Mouse (Mus musculus) T-helper 17 cell (primary cell): Measurements from ENCODE around the gene Hbb-bs.
"Not testable (repeated sequence)": the region's sequence is repeated elsewhere in the genome, so short reads cannot be mapped to it uniquely, and the experiment has no call there.

ENCODE experiments used
- in situ Hi-C, 2 experiments: fragments of 300-600 bp; cut with MboI, MseI; formaldehyde crosslinking; loops; 1 replicate in 1 of 2; 2 replicates in 1 of 2; pipeline ENCODE4 v1.15.1; 2025; ENCODE audit warnings: high pct_unique_total_duplicates in 2 of 2

Hbb-bs gene

DNA sequence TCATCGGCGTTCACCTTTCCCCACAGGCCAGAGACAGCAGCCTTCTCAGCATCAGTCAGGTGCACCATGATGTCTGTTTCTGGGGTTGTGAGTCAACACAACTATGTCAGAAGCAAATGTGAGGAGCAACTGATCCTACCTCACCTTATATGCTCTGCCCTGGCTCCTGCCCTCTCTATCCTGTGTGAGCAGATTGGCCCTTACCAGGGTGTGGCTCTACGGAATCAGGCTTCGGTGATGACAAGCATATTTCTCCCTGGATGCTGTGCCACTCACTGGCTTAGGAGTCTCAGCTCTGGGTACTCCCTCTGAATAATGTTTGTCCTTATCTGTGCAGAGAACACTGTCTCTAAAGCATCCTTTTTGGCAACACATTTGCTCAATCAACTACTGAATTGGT lies at the start of gene Hbb-bs:
Hbb-bs (minus strand) TSS at position 289 of the 400 bp plus-strand sequence.
- in situ Hi-C loops, result no loop called here

DNA sequence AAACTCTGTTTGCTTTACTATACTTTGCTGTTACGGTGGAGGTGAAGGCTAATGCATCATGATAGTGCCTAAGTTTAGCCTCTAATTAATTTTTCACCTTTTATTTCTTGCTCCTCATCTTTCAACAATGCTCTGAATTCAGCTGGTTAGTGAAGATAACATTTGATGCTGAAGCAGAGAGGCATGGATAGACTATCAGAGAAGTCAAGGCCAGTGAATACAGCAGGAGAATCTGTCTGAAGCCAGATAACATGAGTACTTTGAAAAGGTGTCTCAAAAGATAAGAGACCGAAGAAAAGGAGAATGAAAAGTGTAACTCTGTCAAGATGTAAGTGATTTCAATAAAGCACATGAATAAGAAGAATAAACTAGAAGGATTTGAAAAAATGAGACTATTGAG lies 49.2 kb upstream of the Hbb-bs start:
- in situ Hi-C loops, result no loop called here

DNA sequence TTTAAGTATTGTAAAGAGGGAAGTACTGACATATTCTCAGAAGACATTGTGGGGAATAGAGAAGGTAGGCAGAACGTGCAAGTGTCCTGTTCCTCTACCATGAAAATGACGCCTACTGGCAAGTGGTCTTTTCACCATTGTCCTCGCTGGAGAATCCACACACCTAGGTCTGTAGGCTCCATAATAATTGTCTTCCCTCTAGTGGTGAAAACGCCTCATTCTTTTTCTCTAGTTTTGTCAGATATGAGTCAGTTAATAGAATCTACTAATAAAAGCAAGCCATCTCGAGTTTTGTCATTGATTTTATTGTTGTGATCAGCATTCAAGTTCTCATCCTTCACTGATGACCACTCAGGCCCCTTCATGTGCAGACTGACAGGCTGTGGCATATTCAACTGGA lies 46.6 kb upstream of the Hbb-bs start:
- in situ Hi-C loops, result no loop called here

DNA sequence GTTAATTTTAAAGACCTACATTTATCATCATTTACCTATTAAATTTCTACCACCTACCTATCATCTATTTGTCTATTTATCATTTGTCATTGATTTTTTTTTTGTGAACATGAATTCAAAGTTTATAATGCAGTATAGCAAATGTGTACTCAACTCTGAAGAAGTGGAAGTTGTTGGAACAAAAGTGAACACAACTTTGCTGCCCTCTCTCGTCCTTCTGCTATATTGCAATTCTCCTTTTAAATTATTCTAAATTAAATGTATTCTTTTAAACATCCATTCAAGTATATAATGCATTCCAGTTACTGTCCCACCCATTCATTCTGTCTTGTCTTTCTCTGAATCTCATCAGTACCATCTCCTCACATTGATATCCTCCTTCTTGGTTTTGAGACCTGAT lies 45.2 kb upstream of the Hbb-bs start:
- in situ Hi-C loops, result no loop called here

DNA sequence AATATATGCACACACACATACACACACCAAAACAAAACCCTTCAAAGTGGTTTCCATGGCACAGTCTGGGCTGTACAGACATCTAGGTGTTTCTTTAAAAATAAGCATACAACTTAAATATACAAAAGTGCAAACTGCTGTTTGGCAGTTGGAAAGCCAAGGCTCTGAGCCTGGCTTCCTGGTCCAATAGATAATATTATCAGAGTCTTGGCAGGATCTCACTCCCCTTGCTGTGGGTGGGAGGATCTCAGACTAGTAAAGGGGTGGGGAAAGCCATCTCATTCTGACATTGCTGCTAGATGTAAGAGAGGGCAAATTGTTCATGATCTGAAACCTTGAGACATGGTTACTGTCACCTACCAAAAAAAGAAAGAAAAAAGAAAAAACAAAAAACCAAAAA lies 42.8 kb upstream of the Hbb-bs start:
- in situ Hi-C loops, result no loop called here

DNA sequence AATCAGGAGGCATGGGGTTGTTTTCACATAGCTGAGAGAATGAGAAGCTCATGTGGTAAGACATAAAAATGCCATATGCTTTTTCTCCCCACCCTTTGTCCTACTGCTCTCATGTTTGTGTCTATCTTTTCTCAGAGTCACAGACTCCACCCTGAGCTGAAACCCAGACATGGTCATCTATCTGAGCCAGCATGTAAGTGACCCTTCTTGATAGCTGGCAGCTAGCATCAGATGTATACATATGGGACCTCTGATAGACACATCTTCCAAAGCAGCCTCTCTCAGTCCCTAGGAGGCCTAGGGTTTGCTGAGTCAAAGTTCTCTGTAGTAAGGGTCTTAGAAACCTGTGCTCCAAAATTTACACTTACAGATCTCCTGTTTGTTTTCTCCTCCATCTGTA lies 37.8 kb upstream of the Hbb-bs start:
- in situ Hi-C loops, result no loop called here

DNA sequence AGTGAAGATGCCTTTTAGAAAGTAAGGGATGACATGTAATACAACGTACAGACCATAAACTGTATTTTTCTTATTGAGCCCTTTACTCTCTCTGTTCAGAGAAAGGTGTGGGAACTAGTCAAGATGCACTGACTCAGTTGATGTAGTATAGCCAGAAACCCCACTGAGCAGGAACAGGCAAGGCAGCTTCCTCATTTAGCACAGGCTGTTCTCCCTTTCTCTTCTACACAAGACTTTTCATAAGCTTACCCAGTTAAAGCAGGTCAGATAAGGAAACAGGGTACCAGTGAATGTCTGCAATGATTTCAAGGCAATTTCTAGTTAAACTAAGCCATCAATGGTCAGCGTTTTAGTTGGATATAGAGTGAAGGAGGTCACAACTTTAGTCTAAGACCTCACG lies 33.6 kb upstream of the Hbb-bs start:
- in situ Hi-C loops, result no loop called here

DNA sequence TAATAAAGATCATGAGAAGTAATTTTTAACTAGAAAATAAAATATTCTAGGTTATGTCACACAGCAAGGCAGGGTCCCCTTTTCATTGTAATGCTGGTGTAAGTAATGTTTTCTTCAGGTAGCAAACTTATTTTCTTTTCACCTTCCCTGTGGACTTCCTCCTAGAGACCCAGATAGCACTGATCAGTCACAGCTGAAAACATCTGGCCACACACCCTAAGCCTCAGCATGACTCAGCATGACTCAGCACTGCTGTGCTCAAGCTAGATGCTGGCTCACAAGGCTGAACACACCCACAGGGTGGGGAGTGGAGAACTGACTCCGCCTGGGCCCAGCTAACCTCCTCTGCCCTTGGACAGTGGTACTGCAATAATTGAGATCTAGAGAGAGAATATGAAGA lies 33.0 kb upstream of the Hbb-bs start:
- in situ Hi-C loops, result no loop called here

DNA sequence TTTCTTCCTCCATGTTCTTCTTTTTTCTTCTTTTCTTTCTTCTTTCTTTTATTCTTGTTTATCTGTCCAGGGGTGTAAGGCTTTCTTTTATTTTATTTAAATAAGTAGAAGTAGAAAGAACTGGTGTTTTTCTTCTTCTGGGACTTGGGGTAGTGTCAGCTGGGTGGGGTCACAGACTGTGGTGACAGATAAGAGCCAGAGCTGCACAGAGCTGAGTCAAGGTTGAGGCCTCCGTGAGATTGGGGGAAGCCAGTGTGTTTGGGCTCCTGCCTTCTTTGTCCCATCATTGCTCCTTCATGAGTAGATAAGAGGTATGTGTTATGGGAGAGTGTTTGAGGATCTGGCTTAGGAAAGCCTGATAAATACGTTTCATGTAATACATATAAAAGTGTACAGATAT lies 31.2 kb upstream of the Hbb-bs start:
- in situ Hi-C loops, result no loop called here

DNA sequence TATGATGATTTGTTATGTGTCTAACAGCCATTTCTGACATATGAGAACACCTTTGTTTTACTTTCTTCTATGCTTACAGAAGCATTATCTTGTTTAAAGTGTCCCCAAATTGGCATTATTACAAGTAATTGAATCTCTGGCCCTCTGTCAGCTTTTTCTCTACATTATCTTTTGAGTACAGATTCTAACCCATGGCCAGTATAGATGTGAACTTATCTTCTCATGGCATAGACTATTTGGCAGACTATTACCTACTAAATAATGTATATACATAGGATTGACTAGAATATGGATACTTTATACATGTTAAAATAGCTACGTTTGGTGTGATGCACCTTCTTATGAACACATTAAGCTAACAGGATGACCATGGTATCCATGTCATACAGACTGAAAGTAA lies 26.8 kb upstream of the Hbb-bs start:
- in situ Hi-C loops, result no loop called here

DNA sequence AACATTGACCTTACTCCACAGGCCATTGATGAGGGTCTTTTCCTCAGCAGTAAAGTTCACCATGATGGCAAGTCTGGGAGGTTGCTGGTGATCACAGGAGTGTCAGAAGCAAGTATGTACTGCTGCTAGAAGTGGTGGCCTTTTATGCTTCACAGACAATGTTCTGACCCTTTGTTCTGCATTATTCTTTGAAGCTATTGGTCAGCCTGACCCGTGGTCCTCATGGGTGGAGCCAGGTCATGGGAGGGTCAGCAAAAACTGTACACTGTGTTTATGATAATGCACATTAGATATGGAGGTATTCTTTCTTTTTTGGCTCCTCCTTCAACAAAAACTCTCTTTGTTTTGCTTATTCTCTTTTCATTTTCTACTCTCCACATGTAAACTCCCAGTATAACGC lies 25.2 kb upstream of the Hbb-bs start, which contains the start of gene Hbb-y:
Hbb-y (minus strand) TSS at position 127 of the 400 bp plus-strand sequence.
- in situ Hi-C loops, result no loop called here

DNA sequence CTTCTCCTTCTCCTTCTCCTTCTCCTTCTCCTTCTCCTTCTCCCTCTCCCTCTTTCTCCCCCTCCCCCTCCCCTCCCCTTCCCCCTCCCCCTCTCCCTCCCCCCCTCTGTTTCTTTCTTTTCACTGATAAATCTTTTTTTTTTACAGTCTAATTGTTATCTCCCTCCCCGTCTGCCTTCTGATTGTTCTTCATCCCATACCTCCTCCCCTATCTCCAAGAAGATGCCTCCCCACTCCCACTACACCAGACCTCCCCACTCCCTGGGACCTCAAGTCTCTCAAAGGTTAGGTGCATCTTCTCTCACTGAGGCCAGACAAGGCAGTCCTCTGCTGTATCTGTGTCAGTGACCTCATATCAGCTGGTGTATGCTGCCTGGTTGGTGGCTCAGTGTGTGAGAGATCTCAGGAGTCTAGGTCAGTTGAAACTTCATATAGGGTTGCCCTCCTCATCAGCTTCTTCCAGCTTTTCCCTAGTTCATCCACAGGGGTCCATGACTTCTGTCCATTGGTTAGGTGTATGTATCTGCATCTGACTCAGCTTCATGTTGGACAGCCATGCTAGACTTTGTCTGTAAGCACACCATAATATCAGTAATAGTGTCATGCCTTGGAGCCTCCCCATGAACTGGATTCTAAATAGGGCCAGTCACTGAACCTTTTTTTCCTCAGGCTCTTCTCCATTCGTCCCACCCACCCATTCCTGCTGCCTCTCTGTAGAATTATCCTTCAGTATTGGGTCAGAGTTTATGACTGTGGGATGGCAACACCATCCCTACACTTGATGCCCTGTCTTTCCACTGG lies 16.8 kb upstream of the Hbb-bs start:
- in situ Hi-C loops, result no loop called here

DNA sequence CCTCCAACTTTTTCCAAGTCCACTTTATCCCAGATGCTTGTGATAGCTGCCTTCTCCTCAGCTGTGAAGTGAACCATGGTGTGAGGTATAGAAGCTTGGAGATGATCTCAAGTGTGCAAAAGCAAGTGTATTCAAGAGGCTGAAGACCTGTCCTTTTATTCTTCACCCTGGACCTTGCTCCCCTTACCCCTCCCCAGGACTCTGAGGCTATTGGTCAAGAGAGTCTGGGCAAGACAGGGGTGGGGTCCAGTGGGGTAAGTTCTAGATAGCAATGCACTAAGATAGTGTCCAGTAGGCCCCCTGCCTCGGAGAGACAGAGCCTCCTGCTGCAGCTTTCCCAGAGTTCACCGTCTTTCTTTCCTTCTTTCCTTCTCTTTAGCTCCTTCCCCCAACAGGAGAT lies 15.1 kb upstream of the Hbb-bs start, which contains the start of gene Hbb-bh1:
Hbb-bh1 (minus strand) TSS at position 131 of the 400 bp plus-strand sequence.
- in situ Hi-C loops, result no loop called here

DNA sequence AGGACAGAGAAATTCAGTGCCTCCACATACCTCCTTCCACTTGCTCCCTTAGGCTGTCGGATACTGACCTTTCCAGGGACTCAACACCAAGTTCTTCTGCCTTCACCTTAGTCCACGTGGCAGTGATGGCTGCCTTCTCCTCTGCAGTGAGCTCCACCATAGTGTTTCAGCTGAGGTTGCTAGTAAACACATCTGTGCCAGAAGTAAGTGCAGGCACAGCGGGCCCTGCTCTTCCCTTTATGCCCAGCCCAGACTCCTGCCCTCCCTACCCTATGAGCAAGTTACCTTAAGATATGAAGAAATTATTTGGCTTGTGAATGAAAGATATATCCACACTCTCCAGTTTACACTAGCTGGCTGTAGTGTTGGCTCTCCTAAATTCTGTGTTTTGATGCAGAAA lies 12.4 kb upstream of the Hbb-bs start, which contains the start of gene Hbb-bh2:
Hbb-bh2 (minus strand) TSS at position 253 of the 400 bp plus-strand sequence.
- in situ Hi-C loops, result no loop called here

DNA sequence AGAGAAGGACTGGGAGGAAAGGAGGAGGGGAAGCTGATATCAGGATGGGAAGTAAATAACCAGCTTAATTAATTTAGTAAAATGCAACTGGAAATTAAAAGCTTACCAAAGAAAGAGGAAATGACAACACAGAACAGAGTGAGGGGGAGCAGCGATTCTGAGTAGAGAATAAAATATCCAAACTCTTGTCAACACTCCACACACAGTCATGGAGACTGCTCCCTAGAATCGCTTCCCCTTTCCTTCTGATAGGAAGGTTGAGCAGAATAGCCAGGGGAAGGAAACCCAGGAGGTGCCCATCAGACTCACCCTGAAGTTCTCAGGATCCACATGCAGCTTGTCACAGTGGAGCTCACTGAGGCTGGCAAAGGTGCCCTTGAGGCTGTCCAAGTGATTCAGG lies 757 bp downstream of the Hbb-bs start:
- in situ Hi-C loops, result not testable (repeated sequence)

DNA sequence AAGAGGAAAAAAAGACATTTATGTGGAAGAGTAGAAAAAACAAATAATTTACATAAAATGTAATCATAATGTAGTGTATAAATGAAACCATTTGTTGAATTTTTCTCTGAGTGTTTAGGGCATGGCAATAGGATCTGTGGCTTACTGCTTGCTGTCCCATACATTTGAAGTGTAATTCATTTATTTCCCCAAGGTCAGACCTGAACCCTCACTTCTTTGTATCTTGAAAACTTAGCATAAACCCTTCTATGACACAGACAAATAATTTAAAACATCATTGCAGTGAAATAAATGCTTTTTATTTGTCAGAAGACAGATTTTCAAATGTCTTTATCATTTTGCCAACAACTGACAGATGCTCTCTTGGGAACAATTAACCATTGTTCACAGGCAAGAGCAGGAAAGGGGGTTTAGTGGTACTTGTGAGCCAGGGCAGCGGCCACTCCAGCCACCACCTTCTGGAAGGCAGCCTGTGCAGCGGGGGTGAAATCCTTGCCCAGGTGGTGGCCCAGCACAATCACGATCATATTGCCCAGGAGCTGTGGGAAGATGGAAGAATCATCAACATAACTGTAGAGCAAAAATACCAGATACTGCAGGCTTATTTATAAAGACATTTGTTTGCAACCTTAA lies 1.5 kb downstream of the Hbb-bs start:
- in situ Hi-C loops, result no loop called here

DNA sequence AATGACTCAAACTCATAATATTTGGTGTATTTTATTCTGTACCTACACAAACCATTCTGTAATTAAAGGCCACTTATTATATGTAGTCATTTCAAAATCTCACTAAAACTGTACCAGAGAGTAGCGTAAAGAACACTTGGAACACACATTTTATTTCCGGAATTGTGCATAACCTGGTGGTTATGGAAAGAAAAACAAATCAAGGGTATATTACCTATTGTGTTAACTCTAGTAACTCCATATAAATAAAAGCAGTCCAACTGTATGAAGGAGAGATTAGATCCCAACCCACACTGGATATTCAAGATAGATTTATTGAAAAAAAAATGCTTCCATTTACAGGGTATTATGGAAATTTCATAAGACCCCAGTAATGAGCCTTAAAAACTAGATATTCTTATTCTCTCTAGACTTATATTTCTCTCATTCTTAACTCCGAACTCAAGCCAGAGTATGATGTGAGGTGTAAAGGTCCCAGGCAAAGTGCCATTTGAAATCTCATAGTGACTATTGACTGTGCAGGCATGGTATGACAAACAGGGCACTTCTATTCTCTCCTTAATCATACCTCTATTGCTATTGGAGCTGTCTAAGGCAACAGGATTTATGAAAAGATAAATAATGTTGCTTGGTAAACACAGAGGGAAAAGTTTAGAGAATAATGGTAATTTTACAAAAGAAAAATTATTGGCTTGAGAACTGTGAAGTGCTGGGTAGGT lies 2.2 kb downstream of the Hbb-bs start:
- in situ Hi-C loops, result no loop called here

DNA sequence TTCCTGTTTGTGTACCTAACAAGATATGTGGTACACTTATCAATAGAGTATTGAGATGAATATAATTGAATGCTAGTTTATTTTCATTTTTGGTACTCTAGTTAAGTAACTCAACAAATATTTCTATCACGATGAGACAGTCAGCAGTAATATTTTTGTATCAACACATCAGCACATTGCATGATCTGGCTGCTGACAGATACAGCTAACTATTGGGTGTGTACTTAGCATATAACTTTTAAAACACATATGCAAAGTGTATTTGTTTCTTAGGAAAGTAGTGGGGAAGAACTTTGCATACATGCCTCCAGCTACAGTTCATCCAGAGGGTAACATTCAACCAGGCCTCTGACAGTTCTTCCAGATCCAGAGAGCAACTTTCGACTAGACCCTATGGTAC lies 3.3 kb downstream of the Hbb-bs start:
- in situ Hi-C loops, result no loop called here

DNA sequence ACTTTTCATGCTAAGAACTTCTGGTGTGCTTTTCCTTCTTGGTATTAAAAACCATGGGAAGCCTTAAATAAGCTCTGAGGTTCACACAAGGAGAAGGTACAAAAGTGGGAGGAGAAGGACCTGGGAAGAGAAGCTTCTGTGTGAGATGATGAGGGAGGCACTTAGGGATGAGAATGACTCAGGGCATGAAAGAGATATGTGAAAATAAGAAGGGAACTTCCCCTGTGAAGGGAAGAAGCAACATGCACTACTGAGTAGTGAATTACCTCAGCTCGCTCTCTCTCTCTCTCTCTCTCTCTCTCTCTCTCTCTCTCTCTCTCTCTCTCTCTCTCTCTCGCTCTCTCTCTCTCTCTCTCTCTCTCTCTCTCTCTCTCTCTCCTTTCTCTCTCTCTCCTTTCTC lies 12.8 kb downstream of the Hbb-bs start:
- in situ Hi-C loops, result not testable (repeated sequence)

DNA sequence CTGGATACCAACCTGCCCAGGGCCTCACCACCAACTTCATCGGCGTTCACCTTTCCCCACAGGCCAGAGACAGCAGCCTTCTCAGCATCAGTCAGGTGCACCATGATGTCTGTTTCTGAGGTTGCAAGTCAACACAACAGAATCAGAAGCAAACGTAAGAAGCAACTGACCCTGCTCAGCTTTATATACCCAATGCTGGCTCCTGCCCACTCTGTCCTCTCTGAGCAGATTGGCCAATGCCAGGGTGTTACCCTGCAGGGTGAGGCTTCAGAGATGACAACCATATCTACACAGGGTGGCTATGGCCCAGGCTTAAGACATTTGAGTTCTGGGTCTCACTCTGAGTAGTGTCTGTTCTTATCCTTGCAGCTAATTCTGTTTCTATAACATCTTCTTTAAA lies 14.1 kb downstream of the Hbb-bs start, which contains the start of gene Hbb-bt:
Hbb-bt (minus strand) TSS at position 231 of the 400 bp plus-strand sequence.
- in situ Hi-C loops, result no loop called here

DNA sequence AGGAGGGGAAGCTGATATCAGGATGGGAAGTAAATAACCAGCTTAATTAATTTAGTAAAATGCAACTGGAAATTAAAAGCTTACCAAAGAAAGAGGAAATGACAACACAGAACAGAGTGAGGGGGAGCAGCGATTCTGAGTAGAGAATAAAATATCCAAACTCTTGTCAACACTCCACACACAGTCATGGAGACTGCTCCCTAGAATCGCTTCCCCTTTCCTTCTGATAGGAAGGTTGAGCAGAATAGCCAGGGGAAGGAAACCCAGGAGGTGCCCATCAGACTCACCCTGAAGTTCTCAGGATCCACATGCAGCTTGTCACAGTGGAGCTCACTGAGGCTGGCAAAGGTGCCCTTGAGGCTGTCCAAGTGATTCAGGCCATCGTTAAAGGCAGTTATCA lies 14.7 kb downstream of the Hbb-bs start:
- in situ Hi-C loops, result not testable (repeated sequence)

DNA sequence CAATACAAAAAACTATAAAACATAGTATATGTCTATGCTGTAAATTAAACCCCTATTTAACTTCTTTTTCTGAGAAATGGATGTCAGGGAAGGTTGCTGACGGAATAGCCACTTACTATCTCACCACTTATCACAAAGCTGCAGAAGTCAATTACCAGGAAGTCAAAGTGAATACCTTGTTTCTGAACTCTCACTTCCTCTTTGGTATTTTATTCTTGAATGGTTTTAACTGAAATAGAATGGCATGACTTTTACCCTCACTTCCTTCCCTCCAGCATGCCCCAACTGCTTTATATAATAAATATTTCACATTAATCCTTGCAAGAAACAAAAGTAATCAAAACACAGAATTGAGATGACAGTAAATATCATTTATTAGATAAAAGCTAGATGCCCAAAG lies 15.7 kb downstream of the Hbb-bs start:
- in situ Hi-C loops, result no loop called here
